Mouse (Mus musculus) heart, postnatal 25 days (tissue): ENCODE measurements around the gene Gucy2e. TPM values are rescaled to one million over a fixed set of nuclear protein-coding genes. Genes with fewer than 3 reads are reported as not detected.

Experiments used
- DNase-seq: peaks from one replicate; pipeline ENCODE4 v3.0.0; 2022; ENCODE audit warnings: low spot score
- intact Hi-C: fragments of 180-260 bp; cut with DNase I; formaldehyde crosslinking; loops from one replicate; pipeline ENCODE4 v1.15.1; 2025
- total RNA-seq, 2 experiments: library from RNA; stranded (reverse); gene quantifications; 2 replicates each; pipeline ENCODE4 v1.2.3; 2021

Gene Gucy2e
- total RNA-seq, result 1 to 10 TPM; 1.4 to 1.5 TPM

DNA sequence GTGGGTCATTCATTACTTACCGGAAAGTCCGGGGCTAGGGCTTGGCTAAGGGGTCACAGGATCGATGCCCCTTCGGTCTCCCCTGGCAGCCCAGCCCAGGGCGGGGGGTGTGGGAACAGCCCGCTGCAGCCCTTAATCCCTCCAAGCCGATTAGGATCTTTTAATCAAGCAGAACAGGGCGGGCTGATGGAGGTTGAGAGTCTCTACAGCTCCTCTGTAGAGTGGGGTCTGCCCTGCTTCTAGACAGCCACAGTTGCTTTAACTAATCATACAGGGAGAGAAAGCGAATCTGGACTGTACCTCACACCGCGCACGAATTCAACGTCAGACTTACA lies at the start of gene Gucy2e:
Gene Gucy2e, minus strand, starts transcription at position 111 of the 335 bp plus-strand sequence.
- DNase-seq, result no peak
- intact Hi-C loops, result no loop called here

DNA sequence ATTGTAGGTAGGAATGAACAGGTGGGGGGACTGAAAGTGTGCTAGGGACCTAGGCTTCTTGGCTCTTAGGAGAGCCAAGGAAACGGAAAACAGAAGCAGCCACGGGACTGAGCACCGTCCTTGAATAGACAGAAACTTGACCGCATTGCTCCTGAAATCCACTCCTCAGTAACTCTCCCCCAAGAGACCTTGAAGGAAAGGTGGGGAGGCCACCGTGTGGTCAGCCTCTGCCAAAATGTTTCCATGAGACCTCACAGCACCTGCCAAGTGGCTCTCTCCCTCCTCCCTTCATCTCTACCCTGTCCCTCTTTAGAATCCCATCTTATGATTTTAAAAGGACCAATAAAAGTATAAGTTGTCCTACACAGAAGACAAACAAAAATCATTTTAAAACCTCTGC lies 40.4 kb upstream of the Gucy2e start:
- intact Hi-C loops, result no loop called here
- no peak for DNase-seq

- DNase-seq, result no peak
- intact Hi-C loops, result no loop called here
Observed at GRCm38 (mm10) chr11:69276081-69276480, 39.2 kb upstream of the Gucy2e start.

GRCm38 (mm10) chr11:69275650-69276049 lies 38.8 kb upstream of the Gucy2e start:
- intact Hi-C loops, result no loop called here
- DNase-seq, result no peak

GRCm38 (mm10) chr11:69272122-69272740 lies 35.4 kb upstream of the Gucy2e start:
- no peak for DNase-seq
- intact Hi-C loops, result loop anchor here (1.0 to 2.0 kb wide), 2 partner anchors 117 to 161 kb away; no protein-coding TSS in a partner anchor

GRCm38 (mm10) chr11:69269575-69269974 lies 32.7 kb upstream of the Gucy2e start:
- intact Hi-C loops, result loop anchor here (1.0 to 10.0 kb wide), 4 partner anchors 53 to 345 kb away; partner anchors contain the start of genes Cntrob, Shbg and Trappc1
- DNase-seq, result no peak

DNA sequence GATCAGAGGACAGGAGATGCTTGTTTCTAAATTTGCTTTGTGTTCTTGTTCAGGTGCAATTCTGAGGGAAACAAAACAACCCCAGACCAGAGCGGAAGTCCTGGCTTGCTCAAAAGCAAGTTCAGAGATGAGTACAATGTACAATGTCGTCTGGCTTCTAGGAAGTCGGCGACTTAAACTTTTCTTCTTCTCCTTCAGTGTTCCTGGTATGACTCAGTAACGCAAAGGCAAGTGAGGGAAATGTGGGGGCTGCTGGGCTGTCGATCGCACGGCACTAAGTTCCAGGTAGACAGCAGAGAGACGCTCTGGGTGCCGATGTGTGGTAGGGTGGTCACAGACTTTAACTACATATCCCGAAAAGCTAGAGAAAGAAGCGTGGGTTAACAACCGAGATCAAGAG lies 31.3 kb upstream of the Gucy2e start:
- intact Hi-C loops, result loop anchor here (2.0 to 10.0 kb wide), 3 partner anchors 54 to 347 kb away; partner anchors contain the start of genes Cntrob, Shbg and Trappc1
- no peak for DNase-seq

DNA sequence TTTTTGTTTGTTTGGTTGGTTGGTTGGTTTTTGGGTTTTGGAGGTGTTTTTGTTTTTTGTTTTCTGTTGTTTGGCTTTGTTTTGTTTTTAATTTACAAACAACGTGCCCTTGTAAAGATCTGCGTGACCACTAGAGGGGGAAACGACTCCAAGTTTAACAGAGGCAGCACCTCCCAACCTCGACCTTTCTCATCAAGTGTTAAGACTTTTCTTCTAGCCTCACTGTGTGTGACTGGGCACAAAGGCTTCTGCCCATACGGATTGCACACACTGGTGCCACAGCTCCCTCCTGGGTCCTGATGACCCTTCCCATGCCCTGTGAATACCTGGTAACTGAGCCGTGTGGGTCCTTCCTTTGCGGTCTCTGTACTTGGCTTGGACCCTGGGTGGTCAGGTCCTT lies 30.5 kb upstream of the Gucy2e start:
- intact Hi-C loops, result loop anchor here (5.0 to 10.0 kb wide), 2 partner anchors 55 to 347 kb away; partner anchors contain the start of genes Cntrob, Shbg and Trappc1
- no peak for DNase-seq

- no peak for DNase-seq
- intact Hi-C loops, result loop anchor here (5.0 to 10.0 kb wide), 2 partner anchors 56 to 349 kb away; partner anchors contain the start of genes Cntrob, Shbg and Trappc1
Observed at GRCm38 (mm10) chr11:69266253-69266652, 29.4 kb upstream of the Gucy2e start.

- no peak for DNase-seq
- intact Hi-C loops, result loop anchor here (5.0 to 10.0 kb wide), 2 partner anchors 57 to 349 kb away; partner anchors contain the start of genes Cntrob, Shbg and Trappc1
Observed at GRCm38 (mm10) chr11:69265410-69265809, 28.6 kb upstream of the Gucy2e start.

DNA sequence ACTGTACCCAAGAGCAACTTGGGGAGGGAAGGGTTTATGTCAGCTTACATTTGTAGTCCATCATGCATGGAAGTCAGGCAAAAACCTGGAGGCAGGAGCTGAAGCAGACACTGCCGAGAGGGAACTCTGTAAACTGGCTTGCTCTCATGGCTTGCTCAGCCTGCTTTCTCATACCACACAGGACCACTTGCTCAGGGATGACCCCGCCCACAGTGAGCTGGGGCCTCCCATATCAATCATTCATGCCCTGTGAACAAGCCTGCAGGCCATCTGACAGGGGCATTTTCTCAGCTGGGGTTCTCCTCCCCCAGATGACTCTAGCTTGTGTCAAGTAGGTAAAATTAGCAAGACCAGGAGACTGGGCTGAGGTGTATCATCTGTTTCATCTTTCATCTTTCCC lies 27.4 kb upstream of the Gucy2e start:
- intact Hi-C loops, result loop anchor here (10.0 kb wide), 1 partner anchor 351 kb away; the partner anchor contains the start of gene Shbg
- DNase-seq, result no peak

DNA sequence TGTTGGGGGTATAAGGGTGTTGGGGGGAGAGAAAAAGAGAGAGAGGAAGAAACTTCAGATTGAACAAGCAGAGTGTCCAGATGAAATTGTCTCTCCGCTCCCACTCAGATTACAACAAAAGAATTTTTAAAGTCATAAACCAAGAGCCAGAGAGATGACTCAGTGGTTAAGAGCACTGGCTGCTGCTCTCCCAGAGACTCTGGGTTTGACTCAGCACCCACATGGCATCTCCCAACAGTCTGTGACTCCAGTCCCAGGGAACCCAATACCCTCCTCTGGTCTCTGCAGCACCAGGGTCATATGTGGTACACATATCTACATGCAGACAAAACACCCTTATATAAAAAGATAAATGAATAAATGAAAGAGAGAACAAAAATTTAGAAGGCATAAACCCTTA lies 23.3 kb upstream of the Gucy2e start:
- intact Hi-C loops, result loop anchor here (10.0 kb wide), 1 partner anchor 355 kb away; the partner anchor contains the start of gene Shbg
- no peak for DNase-seq

DNA sequence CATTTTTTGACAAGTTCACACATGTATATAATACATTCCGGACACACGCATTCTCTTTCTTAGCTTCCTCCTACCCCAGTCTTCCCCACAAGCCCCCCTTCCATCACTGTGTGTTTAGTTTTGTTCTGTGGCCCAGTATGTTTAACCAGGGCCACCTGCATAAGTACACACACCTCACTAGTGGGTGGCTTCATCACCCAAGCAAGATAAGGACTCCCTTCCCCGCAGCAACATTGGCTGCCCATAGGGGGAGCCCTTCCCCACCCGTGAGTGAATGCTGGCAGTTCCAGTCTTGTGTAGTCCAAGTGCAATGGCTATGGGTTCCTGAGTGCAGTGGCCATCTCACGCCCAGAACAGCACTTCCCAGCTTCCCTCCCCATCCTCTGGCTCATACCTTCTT lies 21.5 kb upstream of the Gucy2e start:
- intact Hi-C loops, result no loop called here
- DNase-seq, result no peak

DNA sequence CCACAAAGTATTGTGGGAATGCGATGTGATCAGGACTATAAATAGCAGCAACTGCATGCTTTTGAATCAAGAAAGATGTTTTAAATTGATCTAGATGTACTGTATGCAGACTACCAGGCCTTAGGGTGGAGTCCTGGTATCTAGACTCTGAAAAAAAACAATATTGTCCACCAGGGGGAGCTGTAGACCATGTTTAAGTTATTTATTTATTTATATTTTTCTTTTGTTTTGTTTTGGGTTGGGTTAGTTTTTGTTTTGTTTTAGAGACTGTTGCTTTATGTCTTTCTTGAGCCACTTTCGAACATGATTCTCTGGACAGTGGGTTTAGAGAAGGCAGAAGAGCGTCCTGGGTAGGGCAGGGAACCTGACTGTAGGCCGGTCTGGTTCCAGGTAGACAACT lies 21.0 kb upstream of the Gucy2e start:
- no peak for DNase-seq
- intact Hi-C loops, result no loop called here

DNA sequence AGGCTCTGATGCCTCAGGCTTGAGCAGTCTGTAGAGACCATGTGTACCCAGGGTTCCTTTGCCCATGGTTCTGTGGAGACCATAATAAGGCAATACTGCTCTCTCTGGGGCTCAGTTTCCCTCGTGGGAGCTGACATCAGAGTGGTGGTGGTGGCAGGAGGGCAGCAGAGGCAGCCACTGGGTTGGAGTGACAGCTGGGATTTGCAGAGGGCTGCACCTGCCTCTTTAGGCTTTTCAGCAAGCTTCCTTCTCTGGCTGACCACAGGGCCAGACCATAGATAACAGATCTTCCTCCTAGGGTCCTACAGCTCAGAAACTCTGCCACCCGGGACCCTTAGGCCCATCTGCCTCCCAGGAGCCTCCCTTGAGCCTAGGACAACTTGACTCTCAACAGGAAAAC lies 20.2 kb upstream of the Gucy2e start:
- intact Hi-C loops, result no loop called here
- no peak for DNase-seq

DNA sequence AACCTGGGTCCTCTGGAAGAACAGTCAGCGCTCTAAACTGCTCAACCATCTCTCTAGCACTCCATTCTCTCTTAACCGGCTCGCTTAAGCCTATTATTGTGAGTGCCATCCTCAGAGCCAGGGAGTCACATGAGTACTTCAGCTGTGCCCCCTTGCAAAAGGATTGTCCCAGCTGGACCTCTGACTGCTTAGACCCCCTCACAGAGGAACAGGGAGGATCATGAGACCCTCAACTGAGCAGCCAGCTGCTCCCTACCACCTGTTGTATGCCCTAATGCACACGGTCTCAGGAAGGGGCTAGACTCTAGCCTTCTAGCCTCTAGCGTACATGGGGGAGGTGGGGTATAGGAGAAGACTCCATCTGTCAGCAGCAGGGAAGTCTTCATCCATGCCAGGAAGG lies 18.0 kb upstream of the Gucy2e start:
- no peak for DNase-seq
- intact Hi-C loops, result no loop called here

- intact Hi-C loops, result no loop called here
Observed at GRCm38 (mm10) chr11:69253131-69253530, 16.3 kb upstream of the Gucy2e start.

GRCm38 (mm10) chr11:69251953-69252352 lies 15.1 kb upstream of the Gucy2e start:
- intact Hi-C loops, result no loop called here
- no peak for DNase-seq

More at GRCm38 (mm10) chr11:69253131-69253530, 16.3 kb upstream of the Gucy2e start:
- no peak for DNase-seq

DNA sequence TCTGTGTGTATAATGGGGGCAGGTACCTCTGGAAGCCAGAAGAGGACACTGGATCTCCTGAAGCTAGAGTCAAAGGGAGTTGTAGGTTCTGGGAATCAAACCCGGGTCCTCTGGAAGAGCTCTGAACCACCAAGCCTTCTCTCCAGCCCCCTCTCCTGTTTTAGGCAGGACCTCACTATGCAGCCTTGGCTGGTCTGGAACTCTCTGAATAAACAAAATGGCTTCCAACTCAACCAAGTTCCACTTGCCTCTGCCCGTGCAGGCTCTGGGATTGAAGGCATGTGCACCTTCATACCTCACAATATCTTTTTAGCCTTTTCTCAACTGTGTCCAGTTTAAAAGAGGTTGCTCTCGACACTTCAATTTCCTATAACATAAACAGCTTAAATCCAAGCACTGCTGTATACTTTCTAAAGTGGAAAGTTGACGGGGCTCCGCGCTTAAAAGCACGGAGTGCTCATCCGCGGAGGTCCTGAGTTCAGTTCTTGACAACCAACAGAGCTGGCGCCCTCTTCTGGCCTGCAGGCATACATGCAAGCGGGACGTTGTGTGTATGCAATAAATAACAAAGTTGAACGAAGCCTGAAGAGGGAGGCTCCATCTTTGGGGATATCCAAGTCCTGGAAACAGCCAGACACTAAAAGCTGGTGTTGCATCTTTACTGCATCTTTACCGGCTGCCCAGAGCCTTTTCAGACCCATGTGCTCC lies 14.5 kb upstream of the Gucy2e start:
- DNase-seq, result no peak
- intact Hi-C loops, result no loop called here

DNA sequence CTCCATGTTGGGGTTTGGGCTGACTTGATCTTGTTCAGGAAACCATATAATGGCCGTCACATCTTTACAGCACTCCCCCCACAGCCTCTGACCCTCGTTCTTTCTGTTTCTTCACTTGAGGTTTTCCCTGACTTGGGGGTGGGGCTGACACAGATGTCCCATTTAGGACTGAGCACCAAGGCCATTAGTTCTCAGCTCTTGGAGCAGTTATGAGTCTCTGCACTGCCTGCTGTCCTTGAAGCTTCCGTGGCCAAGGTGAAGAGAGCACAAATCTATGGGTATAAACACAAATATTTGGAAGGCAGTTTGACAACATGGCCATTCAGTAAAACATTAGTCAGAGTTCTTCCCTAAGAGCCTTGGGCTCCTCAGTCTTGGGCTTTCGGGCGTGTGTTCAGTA lies 13.3 kb upstream of the Gucy2e start:
- DNase-seq, result no peak
- intact Hi-C loops, result no loop called here

DNA sequence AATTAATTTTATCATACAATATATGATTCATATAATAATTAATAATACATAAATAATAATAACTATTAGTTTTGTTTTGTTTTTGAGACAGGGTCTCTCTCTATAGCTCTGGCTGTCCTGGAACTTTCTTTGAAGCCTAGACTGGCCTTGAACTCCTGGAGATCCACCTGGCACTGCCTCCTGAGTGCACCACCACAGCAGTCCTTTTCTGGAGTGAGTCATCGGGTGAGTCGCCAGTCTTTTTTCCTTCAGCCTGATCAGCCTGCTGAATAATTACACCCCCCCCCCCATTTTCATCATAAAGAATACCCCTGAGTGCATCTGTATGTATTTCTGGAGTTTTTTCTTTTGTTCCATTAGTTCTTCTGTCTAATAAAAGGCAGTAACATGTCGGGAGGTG lies 12.3 kb upstream of the Gucy2e start:
- DNase-seq, result no peak
- intact Hi-C loops, result loop anchor here (10.0 kb wide), 1 partner anchor 184 kb away; no protein-coding TSS in a partner anchor
